Mouse (Mus musculus) spleen, embryonic (tissue): Measurements from ENCODE around the gene Minos1.

ENCODE experiments used
- CTCF ChIA-PET: fragments of 350-600 bp; sonication (Branson Sonifier 250); formaldehyde crosslinking; loops from one replicate; lab custom pipeline; 2022; lab: Charles Lee

Gene Minos1

GRCm38 (mm10) chr4:139145156-139145555 is 14.2 kb upstream of the Minos1 start:
- CTCF ChIA-PET: no interaction called here

- CTCF ChIA-PET: no interaction called here
Measured at GRCm38 (mm10) chr4:139144577-139144976, 13.7 kb upstream of the Minos1 start.

GRCm38 (mm10) chr4:139142985-139143384 is 12.1 kb upstream of the Minos1 start:
- CTCF ChIA-PET: interaction anchor here (0.6 to 1.0 kb wide), 2 partner anchors 35 to 216 kb away, joined by 3 to 4 read pairs; no protein-coding TSS in a partner anchor

GRCm38 (mm10) chr4:139141785-139142184 is 10.9 kb upstream of the Minos1 start:
- CTCF ChIA-PET: no interaction called here

- CTCF ChIA-PET: no interaction called here
Measured at GRCm38 (mm10) chr4:139140267-139140666, 9.4 kb upstream of the Minos1 start.

DNA sequence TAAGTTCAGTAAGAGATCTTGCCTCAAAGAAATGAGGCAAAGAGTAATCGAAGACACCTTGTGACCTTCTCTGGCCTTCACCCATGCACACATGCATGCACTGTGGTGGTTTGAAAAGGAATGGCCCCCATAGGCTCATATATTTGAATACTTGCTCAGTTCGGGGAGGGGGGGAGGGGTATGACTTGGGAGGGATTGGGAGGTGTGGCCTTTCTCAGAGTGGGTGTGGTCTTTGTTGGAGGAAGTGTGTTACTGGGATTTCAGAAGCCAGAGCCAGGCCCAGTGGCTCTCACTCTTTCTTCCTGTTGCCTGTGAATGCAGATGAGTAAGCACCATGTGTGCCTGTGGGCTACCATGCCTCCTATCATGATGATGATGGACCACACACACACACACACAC is 5.1 kb upstream of the Minos1 start:
- CTCF ChIA-PET: interaction anchor here (0.6 kb wide), 1 partner anchor 98 kb away, joined by 8 read pairs; no protein-coding TSS in a partner anchor

- CTCF ChIA-PET: interaction anchor here (0.8 kb wide), 1 partner anchor 60 kb away, joined by 3 read pairs; the partner anchor contains the start of gene Capzb
Measured at GRCm38 (mm10) chr4:139133109-139133508, 2.2 kb upstream of the Minos1 start.

DNA sequence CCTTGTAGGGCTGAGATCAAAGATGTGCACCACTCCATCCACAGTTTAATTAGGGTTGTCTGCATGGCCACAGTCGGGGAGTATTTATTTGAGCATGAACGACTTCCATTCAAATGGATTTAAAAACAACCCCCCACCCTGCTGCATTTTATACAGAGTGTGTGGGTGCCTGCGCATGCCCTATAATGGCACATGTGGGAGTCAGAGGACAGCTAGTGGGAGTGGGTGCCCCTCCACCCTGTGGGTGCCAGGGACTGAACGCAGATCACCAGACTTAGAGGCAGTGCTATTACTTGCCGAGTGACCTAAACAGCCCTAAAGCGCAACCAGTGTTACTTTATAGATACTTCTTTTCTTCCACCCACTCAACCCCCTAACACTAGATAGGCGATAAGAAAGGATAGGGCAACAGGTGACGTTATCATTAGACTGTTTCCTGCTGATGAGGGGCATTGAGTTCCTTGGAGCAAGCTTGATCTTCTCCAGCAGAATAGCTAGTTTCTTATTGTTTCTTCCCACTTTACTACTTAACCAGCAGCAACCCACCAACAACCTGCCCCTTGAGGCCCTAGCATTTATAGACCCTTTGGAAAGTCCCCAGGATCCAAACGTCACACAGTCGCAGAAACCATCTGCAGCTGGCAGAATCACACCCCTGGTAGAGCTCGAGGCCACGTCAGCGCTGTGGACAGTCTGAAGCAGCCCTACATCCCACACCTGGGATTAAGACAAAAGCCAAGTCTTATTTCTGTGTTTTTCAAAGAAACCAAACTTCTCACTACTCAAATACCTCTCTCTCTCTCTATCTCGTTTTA is 1.2 kb upstream of the Minos1 start:
- CTCF ChIA-PET: interaction anchor here (0.6 kb wide), 1 partner anchor 16 kb away, joined by 3 read pairs; no protein-coding TSS in a partner anchor

DNA sequence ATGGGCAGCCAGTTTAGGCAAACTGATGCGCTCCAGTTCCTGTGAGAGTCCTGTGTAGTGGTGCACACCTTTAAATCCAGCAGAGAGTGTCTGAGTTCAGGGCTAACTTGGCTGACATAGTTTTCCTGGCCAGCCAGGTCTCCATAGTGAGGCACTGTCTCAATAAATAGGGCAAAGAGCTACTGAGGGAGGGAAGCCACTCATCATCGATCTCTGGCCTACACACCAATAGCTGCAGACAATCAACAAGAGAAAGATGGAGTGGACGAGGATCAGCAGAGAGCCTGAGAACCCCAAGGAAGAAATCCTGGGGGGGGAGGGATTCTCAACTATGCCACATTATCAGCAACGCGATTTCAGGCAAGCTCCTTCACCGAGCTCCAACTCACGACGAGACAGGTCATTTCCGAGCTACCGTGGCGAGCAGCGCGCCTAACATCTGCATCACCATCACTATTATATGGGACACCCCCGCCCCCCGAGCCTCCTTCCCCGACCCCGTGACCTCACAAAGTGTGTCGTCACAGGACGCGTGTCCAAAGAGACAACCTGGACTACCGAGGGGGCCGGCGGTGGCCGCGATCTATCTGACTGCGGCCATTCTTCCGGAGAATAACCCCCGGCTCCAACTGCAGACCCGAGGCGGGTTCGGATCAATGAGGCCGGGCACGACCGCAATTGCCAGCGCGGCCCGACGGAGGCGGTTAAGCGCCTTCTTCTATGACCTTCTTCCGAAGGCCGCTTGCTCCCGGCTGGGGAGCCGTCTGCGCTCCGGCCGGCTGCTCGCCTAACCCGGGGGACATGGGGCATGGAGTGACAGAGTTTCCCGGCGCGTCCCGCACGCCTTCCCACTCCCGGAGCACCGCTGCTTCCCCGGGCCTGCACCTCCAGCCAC is 860 bp downstream of the Minos1 start:
- CTCF ChIA-PET: interaction anchor here (0.7 to 1.1 kb wide), 5 partner anchors 76 to 687 kb away, joined by 3 to 14 read pairs (median 4); no protein-coding TSS in a partner anchor

DNA sequence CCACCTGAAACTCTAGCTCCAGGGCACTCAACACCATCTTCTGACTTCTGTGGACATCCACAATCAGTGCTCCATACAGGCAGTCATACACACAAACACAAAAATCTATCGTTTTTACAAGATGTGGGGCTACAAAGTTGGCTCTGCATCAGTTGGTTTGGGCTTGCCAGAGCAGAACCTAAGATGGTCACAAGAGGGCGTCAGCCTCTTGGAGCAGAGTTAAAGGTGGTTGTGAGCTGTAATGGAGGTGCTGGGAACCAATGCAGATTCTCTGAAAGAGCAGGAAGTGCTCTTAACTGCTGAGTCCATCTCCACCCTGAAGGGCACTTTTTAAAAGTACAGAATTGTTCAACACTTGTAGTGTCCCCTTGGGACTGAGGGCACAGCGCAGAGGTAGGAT is 4.4 kb downstream of the Minos1 start:
- CTCF ChIA-PET: interaction anchor here (0.8 kb wide), 1 partner anchor 803 kb away, joined by 9 read pairs; no protein-coding TSS in a partner anchor

DNA sequence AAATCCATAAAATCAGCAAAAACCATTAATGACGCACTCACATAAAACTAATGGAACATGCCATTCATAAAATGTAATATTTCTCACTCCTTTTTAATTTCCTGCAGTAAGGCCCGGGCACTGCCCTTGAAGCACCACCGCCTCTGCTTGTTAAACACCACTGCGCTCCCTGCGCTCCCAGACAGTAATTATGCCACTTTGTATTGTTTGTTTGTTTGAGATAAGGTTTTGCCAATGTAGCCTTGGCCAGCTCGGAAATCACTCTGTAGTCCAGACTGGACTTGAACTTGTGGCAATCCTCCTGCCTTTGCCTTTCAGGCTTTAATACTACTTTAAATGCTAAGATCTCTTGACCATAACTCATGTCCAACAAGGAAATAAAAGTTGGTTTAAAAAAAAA is 6.0 kb downstream of the Minos1 start:
- CTCF ChIA-PET: no interaction called here

DNA sequence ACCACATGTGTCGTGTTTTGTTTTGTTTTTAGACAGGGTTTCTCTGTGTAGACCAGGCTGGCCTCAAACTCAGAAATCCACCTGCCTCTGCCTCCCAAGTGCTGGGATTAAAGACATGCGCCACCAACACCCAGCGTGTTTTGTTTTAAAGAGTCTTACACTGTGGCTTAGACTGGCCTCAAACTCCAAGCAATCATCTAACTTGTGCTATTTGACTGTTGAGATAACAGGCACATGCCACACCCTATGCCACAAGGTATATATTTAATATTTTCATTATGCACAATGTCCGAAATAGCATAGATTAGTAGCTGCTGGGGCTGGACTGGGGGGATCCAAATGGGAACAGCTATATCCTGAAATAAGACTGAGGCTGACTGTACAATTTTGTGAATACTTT is 8.4 kb downstream of the Minos1 start:
- CTCF ChIA-PET: no interaction called here

- CTCF ChIA-PET: no interaction called here
Measured at GRCm38 (mm10) chr4:139120998-139121397, 9.9 kb downstream of the Minos1 start.

DNA sequence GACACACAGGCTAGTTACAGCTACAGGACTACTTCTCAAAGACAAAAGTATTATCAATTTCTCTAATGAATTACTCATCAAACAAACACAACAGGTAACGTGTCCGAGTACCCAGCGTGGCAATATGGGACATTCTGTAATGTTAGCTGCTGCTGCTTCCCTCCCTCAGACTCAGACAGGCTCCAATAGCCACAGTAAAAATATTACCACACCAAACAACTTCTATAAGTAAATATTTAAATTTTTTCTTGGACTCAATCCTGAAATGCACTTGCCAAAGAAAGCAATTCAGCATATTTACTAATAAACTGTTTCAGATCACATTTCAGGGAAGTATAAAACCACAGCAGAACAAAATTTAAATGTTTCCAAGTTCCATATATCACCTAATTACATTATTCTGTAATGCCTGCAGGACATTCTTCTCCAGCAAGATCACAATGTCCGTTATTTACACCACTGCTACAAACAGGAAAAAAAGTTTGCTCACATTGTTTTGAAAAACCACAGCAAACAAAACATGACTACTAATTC is 10.6 kb downstream of the Minos1 start:
- CTCF ChIA-PET: no interaction called here

GRCm38 (mm10) chr4:139116356-139117063 is 14.4 kb downstream of the Minos1 start:
- CTCF ChIA-PET: interaction anchor here (0.6 to 0.7 kb wide), 2 partner anchors 16 kb away, joined by 3 read pairs; no protein-coding TSS in a partner anchor

- CTCF ChIA-PET: interaction anchor here (0.7 kb wide), 1 partner anchor 186 kb away, joined by 24 read pairs; no protein-coding TSS in a partner anchor
Measured at GRCm38 (mm10) chr4:139115721-139116120, 15.2 kb downstream of the Minos1 start.

- CTCF ChIA-PET: no interaction called here
Measured at GRCm38 (mm10) chr4:139112482-139112881, 18.4 kb downstream of the Minos1 start.

DNA sequence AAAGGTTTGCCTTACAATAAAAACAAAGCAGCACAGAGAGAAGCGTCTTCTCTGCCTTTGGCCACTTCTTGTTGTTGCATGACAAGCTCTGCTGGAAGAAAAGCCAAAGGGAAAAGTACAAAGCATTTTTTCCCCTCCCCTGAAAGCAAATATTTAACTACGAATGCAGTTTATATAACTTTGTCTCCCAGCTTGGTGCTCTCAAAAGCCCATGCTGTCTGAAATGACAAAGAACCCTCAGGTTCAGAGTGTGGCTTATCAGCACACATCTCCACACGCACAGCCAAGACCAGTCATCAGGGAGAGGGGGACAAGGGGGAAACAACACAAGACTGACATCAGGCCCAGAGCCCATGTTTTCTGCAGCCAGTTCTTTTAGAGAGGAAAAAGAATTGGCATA is 19.5 kb downstream of the Minos1 start:
- CTCF ChIA-PET: no interaction called here

- CTCF ChIA-PET: no interaction called here
Measured at GRCm38 (mm10) chr4:139110858-139111257, 20.1 kb downstream of the Minos1 start.

- CTCF ChIA-PET: no interaction called here
Measured at GRCm38 (mm10) chr4:139105453-139105852, 25.5 kb downstream of the Minos1 start.

DNA sequence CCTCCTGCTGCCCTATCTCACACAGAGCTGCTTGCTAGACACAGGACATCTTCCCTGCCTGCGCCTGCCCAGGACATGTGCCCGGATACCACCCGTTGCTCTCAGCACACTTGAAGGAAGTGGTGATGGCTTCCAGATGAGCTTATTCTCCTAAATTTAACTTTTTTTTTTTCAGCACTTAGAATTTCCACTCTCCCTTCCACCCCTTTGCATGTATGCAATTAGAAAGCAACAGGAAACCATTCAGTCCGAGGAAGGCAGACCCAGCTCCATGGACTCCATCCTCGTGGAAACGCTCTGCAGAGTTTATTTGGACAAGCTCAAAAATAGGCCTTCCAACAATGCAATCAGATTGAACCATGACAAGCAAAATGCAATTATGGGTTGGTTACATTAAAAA is 29.4 kb downstream of the Minos1 start:
- CTCF ChIA-PET: no interaction called here
